Mouse (Mus musculus) liver, adult (tissue): ENCODE measurements around the gene Gabbr1.

Experiments used
- GATA4 ChIP-seq: IDR thresholded peaks from 2 replicates; pipeline ENCODE4 v1.6.1; 2014; ENCODE audit warnings: mild to moderate bottlenecking, low read length; ENCODE audit not compliant: insufficient replicate concordance

The Gabbr1 gene

DNA sequence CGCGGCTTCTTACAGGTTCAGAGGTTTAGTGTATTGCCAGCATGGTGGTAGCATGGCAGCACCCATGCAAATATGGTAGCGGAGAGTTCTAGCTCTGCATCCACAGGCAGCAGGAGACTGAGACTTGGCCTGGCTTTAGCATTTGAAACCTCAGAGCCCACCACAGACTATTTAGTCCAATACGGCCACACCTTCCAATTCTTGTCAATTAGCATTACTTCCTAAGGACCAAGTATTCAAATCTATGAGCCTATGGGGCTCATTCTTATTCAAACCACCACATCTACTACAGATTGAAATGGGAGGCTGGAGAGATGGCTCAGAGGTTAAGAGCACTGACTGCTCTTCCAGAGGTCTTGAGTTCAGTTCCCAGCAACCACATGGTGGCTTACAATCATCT, 18.3 kb upstream of the Gabbr1 start:
- TF ChIP-seq GATA4, result no peak

DNA sequence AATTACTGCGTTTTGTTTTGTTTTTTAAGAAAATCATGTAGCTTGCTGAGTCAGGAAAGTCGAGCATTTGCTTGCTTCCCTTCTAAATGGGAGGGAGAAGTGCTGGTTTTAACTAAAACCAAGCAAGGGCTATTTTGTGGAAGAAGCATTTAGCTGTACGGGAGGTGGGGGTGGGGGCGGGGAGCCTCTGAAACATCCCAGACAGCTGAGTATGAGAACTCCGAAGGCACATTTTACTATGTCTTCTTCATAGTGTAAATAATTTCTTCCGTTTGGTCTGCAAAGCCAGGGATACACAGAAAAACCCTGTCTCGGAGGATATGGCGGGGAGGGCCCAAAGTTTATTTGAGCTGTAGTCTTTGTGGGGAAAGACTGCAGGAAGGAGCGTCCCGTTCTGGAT, 17.6 kb upstream of the Gabbr1 start:
- no peak for TF ChIP-seq GATA4

DNA sequence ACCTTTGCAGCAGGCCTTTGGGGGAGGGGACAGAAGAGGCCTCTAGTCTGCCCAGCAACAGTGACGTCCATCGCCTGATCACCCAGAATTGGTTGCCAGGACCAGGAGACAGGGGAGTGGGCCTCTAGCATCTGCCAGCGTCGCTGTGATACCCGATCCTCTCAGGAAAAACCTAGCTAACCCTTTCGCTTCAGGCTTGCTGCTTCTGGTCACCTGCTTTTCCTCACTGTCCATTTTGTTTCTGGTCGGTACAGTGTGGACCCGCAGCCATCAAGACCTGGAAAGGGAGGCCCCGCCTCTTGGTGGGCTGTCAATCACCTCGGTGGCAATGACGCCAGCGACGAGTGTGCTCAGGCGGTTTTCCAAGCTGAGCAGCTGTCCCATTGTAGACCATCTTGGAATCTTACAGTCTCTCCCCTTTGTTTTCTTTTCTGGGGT, 17.1 kb upstream of the Gabbr1 start:
- TF ChIP-seq GATA4, result no peak

DNA sequence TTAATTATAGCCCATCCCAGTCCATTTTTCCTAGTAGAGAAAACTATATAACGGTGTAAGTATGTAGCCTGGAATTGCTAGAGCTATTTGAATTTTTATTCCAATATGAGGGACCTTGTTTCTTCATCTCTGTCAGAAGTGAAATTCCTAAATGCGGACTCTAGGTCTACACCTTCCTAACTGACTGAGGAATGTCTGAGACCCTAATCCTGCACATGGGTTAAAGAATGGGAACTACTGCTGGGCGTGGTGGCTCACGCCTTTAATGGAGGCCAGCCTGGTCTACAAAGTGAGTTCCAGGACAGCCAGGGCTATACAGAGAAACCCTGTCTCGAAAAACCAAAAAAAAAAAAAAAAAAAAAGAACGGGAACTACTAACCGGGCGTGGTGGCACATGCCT, 16.6 kb upstream of the Gabbr1 start:
- no peak for TF ChIP-seq GATA4

DNA sequence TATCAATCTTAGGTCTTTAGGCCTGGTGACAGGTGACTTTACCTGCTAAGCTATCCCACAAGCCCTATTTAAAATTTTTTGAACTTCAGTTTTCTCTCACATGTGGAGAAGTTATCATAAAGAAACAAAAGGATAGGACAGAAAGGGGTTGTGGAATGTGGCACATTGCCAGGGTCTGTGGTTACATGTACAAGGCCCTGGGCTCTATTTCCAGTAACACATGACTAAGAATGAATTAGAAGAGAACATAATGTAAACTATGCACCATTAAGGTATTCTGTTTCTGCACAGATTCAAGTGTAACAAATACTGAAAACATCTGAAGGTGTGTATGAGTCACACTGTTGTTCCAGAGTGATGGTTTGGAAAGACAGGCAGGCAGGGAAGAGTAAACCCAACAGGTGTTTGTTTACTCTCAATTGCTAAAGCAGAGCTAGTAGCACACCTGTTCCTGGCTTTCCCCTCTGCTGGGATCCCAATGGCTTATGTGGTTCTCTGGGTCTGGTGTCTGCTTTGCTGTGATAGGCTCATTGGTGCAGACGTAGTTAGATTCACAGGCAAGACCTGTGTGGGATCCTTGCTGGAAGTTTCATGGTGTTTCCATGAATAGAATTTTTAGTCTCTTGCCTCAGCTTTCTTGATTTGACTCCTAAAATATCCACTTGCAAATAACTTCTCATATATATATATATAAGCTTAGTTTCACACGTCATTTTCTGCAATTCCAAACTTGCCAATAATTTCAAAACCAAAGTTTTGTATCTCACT, 6.5 kb upstream of the Gabbr1 start:
- TF ChIP-seq GATA4, result no peak

DNA sequence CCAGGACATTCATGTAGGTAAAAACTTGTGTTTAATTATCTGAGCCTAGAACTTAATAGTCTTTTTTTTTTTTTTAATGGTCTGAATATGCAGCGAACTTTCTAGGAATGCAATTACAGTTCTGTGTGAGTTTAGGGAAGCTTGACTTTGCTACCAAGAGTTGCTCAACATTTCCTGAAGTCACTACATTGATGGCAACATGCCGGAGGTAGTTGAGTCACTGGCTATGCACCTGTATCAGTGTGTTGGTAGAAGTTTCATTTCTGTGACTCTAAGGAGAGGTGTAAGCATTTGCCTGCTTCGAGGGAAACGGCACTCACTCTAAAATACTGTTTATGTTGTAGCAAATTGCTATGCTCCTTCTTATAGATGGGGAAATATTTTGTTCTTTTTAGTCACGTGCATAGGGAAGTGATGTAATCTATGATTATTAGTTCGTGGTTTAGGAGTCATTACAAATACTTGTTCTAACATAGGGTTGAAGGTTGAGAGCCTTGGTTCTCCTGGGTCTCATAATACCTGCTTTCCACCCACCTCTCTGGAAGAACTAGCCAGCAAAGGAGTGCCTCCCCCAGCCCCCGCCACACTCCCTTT, 1.0 kb upstream of the Gabbr1 start:
- TF ChIP-seq GATA4, result no peak

DNA sequence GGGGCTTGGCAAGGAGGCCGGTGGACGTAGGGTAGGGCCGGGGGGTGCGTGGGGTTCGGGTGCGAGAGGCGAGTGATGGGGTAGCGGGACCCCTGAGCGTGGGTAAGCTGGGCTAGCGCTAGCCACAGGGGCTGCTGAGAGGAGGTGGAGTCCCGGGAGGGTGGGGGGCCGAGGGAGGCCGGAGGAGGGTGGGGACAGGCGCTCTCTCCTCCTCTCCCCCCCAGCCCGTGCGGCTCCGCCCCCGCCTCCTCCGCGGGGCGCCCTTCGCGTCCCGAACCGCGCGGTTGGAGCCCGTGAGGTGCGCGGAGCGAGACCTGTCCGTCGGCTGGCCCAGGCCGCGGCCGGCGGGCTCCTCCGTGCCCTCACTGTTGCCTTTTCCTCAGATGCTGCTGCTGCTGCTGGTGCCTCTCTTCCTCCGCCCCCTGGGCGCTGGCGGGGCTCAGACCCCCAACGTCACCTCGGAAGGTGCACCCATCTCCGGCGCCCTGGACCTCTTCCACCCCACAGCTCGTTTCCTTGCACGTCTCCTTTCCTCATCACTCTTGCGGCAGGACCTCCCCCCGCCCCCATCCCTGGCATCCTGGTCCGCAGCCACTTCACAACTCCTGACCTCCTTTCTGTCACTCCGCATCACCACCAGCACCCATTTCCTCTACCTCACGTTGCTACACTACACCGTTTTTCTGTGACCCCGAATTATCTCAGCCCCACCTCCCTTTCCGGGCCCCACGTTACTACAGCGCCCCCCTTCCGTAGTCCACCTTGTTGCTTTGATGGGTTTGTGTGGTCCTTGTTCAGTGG, 746 bp downstream of the Gabbr1 start:
- TF ChIP-seq GATA4, result no peak

DNA sequence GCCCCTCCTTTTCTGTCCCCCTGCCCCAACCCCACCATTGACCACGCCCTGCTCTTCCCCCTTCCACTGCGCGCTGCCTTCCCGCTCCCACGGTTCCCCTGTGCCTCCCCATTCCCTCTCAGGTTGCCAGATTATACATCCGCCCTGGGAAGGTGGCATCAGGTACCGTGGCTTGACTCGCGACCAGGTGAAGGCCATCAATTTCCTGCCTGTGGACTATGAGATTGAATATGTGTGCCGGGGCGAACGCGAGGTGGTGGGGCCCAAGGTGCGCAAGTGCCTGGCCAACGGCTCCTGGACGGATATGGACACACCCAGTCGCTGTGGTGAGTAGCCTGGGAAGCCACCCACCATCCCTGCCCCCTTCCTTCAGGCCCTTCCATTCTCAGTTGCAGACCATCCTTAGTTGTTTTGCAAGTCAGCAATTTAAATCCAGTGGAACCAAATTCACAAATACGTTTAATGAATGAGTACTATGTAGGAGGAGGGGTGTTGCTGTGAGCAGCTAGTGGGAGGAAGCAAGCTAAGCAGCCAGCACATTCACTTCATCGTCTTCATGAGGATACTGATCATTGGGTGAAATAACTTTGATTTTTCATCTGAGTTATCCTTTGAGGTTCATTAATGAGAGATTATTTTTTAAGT, 1.7 kb downstream of the Gabbr1 start:
- no peak for TF ChIP-seq GATA4

DNA sequence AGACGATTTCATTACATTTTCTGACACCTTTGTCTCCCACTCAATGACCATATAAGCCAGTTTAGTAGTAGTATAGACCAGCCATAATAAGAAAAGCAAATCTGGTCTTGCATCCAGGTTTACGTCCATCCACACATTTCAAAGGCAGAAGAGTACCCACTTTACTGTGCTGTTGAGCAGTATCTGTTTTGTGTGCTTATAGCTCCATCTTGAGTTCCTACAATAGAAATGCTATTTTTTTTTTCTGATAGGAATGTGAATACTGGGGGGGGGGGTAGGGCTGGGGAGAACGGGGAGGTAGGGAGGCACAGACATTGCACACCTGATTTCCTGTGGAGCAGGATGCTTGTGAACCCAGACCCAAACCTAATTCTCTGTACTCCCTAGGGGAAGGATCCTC, 2.2 kb downstream of the Gabbr1 start:
- TF ChIP-seq GATA4, result no peak

DNA sequence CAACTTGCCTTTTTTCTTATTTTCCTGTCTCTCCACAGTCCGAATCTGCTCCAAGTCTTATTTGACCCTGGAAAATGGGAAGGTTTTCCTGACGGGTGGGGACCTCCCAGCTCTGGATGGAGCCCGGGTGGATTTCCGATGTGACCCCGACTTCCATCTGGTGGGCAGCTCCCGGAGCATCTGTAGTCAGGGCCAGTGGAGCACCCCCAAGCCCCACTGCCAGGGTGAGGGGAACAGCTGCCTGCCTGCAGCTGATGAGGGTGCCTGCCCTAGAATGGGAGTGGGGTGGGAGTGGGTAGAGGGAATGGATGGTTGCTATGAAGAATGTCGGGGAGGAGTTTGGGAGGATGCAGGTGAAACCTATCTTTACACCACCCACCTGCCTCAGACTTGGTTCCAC, 2.6 kb downstream of the Gabbr1 start:
- TF ChIP-seq GATA4, result no peak

DNA sequence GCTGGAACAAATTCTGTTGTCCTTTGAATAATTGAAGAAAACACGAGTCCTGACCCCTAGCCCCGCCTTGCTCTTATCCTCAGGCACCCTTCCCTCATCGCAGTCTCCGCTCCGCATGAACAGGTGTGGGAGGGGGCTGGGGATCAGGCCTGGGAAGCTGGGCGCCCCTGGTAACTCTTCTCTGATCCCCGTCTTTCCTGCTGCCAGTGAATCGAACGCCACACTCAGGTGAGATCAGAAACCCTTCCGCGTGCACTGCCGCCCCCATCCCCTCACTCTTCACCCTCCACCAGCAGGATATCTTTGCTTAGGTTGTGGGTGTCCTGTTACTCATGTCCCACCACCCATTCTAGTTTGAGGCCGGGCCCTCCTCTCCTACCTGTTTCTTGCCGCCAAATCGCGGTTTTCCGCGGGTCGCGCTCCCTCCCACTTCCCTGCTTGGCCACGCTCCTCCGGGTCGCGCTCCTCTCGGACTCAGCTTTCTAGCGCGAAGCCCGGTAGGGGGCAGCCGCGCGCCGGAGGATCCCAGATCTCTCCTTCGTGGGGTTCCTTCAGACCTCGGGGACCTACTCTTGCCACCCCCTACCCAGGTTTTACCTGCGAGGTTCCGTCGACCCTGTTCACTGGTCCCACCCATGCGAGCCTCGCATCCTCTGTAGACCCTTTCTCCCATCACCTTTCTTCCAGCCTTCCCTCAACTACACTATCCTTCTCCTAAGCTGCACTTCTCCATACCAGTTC, 4.0 kb downstream of the Gabbr1 start:
- TF ChIP-seq GATA4, result no peak

DNA sequence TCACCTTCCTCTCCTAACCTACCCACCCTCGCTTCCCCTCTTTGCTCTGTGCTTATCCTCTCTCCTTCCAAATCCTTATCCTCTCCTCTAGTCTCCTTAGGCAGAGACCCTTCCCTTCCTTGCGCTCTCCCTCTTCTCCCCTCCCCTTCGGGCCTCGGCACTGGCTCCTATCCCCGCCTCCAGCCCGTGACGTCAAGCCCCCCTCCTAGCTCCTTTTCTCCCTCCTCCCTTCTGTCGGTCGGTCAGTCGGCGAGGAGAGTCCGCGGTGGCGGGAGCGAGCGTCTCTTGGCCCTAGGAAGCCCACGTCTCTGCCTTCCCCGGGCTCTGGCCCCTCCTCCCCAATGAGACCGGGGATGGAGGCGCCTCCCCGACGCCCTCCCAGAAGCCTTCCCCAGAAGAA, 4.6 kb downstream of the Gabbr1 start:
- TF ChIP-seq GATA4, result no peak

DNA sequence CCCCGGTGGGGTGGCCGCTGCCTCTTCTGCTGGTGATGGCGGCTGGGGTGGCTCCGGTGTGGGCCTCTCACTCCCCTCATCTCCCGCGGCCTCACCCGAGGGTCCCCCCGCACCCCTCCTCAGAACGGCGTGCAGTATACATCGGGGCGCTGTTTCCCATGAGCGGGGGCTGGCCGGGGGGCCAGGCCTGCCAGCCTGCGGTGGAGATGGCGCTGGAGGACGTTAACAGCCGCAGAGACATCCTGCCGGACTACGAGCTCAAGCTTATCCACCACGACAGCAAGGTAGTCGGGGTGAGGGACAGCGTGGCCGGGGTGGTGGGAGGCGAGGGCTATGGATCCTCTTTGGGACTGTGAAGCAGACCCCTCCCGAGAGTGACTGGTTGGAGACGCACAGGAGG, 5.1 kb downstream of the Gabbr1 start:
- TF ChIP-seq GATA4, result no peak

DNA sequence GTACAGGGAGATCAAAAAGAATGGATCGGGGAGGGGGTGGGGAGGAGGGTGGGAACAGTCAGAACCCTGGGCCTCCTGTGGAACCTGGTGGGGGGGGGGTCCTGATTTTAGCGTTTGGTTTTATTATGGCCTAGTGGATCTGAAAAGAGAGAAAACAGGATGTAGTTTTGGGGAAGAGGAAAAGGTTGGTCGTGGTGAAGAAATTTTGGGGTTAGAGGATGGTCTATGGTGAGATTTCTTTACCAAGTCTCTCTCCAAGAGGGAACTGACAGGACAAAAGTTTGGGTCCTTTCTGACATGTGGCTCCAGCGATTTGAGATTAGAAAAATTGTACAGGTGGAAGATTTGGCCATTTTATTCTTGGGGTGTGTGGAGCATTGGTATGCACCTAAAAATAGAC, 6.0 kb downstream of the Gabbr1 start:
- TF ChIP-seq GATA4, result no peak

DNA sequence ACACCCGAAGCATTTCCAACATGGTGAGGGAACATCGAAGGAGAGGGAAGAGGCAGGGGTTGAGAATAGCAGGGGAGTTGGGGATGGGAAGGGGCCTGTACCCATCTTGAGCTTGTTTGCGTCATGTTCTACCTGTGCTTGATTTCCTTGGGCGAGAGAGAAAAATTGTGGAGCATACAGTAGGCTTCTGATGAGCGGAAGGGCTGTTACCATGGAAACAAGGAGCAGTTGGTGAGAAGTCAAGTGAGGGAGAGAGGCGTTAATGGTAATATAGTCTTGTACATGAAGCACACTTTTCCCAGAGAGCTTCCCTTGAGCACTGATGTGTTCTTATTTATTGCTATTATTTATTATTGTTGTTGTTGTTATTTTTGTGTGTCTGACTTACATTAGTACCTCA, 11.2 kb downstream of the Gabbr1 start:
- no peak for TF ChIP-seq GATA4

DNA sequence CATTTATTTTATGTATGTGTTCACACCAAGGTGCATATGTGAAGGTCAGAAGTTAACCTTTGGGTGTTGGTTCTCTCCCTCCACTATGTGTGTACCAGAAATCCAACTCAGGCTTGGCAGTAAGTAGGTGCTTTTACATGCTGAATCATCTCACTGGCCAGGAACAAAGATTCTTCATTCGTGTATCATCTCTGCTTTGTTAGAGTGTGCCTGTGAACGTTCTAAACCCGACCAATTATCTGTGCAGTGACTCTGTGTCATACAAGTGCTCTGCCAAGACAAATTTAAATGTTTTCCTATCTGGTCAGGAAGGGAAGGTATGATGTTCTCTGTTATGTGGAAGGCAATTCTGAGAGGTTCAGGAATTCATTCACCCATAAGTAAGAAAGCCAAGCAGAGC, 15.7 kb downstream of the Gabbr1 start:
- TF ChIP-seq GATA4, result no peak
